Mouse (Mus musculus) ovary, adult 2 months (tissue): ENCODE results near the gene Rsrp1. TPM values are rescaled to one million over a fixed set of nuclear protein-coding genes. Genes with fewer than 3 reads are reported as not detected.

Experiments
- polyA plus RNA-seq: library from polyadenylated mRNA; depleted of rRNA; stranded (reverse); fragments of >200 nt; gene quantifications from 2 replicates; pipeline ENCODE4 v1.2.3, GENCODE M21; 2012; rRNA removed

Rsrp1 gene
- 1,545 and 2,628 TPM in 2 replicates for polyA plus RNA-seq

DNA sequence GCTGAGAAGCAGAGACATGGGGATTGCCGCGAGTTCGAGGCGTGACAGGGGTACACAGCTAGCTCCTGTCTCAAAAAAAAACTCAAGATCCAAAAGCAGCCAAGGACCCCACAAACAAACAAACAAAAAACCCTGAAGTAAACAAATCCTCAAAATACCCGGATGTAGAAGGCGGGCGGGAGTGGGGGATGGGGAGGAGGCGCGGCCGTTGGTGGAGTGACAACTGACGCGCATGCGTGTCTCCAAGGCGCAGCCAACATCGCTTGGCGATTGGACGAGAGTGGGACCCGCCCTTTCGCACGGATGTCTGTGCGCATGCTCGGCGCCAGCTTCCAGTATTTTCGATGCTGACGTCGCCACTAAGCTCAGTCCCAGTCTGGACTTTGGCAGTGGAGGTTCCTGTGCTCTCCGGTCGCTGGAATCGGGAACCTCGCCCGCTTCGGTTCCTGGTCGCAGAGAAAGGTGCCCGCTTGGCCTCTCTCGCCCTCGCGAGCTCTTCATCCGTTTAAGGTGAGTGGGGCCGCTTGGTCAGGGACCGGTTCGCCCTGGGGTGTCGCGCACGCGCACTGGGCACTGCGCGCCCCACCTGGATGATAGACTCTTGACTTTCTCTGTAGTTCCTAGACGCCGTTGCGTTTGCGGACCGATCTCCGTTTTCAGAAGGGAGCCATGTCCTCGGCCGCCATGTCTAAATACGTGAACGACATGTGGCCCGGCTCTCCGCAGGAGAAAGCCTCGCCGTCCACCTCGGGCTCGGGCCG, at the start of gene Rsrp1:
Gene Rsrp1 (plus strand): TSS at position 335 of the 761 bp plus-strand sequence.

DNA sequence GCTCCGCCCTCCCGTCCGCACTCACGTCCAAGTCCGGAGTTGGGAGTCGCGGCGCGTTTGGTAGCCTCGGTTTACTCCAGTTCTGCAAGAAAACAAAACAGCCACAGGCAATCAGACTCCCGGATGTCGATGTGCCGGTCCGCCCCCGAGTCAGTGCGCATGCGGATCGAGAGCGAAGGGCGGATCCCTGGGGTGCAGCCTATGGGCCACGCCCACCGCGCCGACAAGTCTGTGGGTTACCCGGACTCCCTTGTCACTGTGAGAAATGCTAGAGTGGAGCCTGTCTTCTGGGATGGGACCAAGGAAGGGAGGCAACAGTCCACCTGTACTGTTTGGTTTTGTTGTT, 8.6 kb upstream of the Rsrp1 start, which contains the start of gene Tmem50a:
Gene Tmem50a (minus strand): TSS at position 161 of the 346 bp plus-strand sequence.

DNA sequence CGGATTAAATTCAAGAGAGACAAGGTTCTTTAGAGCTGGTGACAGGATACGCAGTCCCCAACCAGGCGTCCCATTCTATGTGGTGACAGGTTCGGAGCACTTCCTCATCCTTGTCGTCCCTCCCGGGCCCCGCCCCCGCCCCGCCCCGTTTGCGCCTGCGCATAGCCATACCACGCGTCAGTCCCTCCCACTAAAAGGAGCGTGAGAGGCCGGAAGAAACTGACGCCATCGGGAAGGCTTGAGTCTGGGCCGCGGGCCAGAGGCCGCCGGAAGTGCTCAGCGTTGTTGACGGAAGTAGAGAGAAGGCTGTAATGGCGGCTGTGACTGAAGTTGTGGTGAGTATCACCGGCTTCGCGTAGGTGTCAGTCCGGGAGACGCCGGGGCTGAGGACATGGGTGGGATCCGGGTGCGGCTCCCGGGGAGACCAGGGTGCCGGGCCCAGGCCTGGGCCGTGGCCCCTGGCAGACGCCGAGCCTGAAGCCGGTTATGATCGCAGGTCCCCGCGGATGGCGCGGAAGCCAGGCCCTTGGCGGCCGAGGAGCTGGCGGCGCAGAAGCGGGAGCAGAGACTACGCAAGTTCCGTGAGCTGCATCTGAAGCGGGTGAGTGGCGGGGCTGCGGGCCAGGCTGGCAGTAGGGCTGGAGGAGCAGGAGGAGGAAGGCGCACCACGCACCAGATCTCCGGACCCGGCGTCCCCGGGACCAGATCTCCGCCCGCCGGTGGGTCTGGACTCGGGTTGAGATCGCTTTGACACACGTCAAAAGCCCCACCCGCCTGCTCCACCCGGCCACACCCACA, 7.5 kb downstream of the Rsrp1 start, which contains the start of gene Syf2:
Gene Syf2 (plus strand): TSS at position 215 of the 798 bp plus-strand sequence.

Other genes starting within 250 kb of the Rsrp1 start
- gene Man1c1, start 219.3 kb upstream of the Rsrp1 start, polyA plus RNA-seq, result 7.0 and 9.6 TPM in 2 replicates
- 17.3 and 17.9 TPM in 2 replicates for gene Ldlrap1, start 155.6 kb upstream of the Rsrp1 start, polyA plus RNA-seq
- 17.7 and 18.3 TPM in 2 replicates for gene Maco1, start 70.2 kb upstream of the Rsrp1 start, polyA plus RNA-seq
- 1.6 and 2.3 TPM in 2 replicates for gene Rhd, start 59.1 kb upstream of the Rsrp1 start, polyA plus RNA-seq
- 88.8 and 104 TPM in 2 replicates for gene Tmem50a, start 8.6 kb upstream of the Rsrp1 start, polyA plus RNA-seq
- 9.5 and 11.2 TPM in 2 replicates for gene Syf2, start 7.3 kb downstream of the Rsrp1 start, polyA plus RNA-seq
- gene Runx3, start 197.1 kb downstream of the Rsrp1 start, polyA plus RNA-seq, result 0.96 and 1.5 TPM in 2 replicates